Mouse (Mus musculus): ENCODE measurements around the gene Nrl.

Gene Nrl

DNA sequence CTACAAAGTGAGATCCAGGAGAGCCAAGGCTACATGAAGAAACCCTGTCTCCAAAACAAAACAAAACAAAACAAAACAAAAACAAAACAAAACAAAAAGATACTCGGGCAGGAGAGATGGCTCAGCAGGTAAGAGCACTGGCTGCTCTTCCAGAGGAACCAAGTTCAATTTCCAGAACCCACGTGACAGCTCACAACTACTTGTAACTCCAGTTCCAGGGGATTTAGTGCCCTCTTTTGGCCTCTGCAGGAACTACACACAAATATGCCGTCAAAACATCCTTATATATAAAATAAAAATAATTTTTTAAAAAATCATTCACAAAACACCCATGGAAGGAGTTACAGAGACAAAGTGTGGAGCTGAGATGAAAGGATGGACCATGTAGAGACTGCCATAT lies 3.2 kb upstream of the Nrl start:
- no peak for DNase-seq (ENCODE audit: low spot score in 2 of 2)

DNA sequence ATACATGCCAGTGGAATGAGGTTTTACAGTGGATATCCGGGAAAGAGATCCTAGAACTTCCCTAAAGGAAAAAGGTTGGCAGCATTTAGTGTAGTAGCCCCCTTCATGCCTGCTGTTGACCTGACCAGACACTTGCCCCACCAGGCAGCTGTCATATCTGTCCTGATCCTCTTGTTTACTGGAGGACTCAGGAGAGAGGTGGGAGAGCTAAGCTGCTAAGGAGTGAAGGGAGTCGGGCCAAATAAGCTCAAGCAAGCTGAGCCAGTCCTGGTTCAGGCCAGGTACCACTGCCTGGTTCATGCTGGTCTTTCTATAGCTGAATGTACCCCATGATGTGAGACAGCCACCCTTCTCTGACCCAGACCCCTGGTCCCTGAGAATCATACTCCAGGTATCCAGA lies 1.9 kb upstream of the Nrl start:
- no peak for DNase-seq (ENCODE audit: low spot score in 2 of 2)

DNA sequence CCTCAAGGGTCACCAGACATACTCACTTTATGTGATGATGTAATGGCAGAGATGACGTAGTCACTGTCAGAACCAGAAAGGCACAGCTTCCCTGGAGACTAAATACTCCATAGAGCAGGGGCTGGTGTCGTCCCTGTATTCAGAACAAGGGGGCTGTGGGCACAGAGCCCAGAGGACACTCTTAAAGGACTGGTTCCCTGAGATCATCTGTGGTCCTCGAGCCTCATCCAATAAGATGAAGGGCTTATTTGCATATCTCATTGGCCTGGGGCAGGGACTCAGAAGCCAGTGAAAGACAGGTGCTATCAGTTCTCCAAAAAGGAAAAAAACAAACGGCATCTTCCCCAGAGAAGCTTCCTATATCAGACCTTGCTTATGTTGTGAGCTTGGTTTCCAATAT lies 719 bp downstream of the Nrl start:
- no peak for DNase-seq (ENCODE audit: low spot score in 2 of 2)

DNA sequence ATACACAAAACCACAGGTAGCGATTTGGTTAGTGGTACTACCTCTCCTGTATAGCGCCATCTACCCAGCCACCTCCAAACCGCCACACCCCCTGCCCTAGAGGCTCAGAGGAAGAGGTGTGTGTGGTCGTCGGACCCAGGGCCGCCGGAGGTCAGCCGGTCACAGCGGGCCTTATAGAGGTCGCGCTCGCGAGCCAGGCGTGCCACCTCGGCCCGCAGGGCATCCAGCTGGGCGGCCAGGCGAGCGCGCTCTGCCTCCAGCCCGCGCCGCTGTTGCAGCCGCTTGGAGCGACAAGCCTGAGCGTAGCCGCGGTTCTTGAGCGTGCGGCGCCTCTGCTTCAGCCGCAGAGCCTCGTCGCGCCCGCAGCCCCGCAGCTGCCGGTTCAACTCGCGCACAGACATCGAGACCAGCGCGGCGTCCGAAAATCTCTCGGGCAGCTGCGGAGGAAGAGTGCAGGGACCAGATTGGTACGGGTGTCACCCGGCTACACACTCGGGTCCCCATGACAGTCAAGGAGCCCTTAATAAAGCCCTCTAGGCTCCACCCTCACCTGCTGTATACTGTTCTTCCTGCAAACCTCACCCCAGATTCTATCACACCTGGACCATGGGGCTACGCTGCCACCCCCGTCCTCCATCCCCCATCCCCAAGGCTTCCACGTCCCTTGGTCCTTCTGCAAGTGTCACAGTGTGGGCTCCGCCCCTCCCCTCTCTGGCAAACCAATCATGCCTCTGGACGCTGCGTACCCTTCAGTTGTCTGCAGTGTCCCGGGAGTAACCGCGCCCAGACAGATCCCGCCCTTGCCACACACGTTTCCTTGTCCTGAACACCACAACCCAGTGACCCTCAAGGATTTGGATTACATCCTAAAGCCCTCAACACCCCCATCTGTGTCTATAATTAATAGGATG lies 4.1 kb downstream of the Nrl start:
- DNase-seq (ENCODE audit: low spot score in 2 of 2): no peak

DNA sequence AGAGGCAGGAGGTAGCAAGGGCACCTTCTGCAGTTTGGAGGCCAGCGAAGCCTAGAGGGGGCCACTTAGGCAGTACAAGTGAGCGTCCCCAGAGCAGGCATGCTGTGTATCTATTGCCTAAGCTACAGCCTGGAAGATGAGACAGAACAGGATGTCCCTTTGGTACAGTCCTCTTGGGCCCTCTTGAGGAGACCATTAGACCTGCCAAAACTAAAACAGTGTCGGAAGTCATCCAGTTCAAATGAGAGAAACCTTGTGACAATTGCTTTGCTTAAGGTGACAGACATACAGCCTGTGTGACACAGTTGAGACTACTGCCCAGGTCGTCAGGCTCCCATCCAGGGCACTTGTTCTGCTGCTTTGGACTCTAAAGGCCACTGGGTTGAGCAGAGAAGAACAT lies 5.2 kb downstream of the Nrl start:
- no peak for DNase-seq (ENCODE audit: low spot score in 2 of 2)

DNA sequence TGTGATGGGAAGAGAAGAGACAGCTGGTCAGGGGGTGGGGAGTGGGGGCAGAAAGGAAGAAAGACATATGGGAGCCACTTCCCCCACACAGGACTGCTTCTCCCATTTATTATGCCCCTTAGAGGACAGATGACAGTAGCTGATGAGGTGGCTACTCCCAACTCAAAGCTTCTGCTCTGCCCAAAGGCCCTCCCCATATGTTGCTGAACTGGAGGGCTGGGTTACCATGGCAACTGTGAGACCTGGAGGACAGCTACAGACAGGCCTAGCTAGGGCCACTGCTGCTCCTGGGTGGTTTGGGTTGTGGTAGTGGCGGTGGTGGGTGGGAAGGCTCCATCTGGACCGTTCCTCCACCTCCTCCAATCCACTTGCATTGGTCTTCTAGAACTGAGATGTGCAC lies 5.9 kb downstream of the Nrl start:
- peak; percentile 23 to 48 for DNase-seq (ENCODE audit: low spot score in 2 of 2)

DNA sequence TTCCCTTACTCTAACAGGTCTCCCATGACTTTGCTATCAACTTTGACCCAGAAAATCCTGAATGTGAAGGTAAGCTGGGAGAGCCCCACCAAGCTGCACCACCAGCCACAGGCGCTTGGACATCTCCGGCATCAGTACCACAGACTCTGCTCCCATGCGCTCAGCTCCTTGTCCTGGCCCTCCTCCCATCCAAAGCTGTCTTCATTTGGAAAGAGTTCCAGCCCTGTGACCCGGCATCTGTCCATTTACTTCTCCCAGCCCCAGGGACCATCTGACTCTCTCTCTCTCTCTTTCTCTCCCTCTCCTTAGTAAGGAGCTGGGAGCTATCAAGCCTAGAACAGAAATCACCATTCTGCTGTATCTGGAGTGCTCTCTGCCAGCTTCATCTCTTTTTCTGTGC lies 8.9 kb downstream of the Nrl start:
- no peak for DNase-seq (ENCODE audit: low spot score in 2 of 2)

DNA sequence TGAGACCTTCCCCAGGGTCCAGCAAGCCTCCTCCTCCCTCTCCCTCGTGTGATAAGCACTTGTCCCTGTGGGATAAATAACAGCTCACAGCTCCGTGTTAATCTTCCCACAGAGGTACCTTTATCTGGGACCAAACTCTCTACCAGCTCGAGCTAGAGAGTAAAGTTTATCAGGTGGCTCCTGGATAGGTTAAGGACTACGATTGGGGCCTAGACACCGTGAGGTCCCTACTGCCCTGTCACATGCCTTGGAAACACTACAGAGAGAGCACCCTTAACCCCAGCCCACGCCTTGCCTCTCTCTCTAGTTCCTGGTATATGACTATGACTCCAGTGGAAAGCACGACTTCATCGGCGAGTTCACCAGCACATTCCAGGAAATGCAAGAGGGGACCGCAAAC lies 10.9 kb downstream of the Nrl start:
- no peak for DNase-seq (ENCODE audit: low spot score in 2 of 2)

DNA sequence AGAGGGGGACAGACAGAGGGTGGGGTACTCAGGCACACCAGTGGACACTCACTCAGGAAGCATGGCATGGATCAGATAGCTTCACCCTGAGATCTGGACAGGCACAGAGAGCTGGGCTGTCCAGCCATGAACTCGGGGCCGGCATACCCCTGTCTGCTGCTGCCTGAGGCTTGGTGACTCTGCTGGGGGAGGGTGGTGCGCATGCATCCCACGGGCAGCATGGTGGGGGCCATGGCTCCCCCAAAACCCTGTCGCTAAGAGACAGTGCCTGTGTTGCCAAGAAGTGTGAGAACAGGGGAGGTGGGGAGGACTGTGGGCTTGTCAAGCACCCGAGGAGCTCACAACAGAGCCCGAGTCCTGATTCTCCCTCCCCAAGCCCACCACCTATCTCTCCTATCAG lies 13.7 kb downstream of the Nrl start:
- peak; percentile 31 to 45 for DNase-seq (ENCODE audit: low spot score in 2 of 2)

DNA sequence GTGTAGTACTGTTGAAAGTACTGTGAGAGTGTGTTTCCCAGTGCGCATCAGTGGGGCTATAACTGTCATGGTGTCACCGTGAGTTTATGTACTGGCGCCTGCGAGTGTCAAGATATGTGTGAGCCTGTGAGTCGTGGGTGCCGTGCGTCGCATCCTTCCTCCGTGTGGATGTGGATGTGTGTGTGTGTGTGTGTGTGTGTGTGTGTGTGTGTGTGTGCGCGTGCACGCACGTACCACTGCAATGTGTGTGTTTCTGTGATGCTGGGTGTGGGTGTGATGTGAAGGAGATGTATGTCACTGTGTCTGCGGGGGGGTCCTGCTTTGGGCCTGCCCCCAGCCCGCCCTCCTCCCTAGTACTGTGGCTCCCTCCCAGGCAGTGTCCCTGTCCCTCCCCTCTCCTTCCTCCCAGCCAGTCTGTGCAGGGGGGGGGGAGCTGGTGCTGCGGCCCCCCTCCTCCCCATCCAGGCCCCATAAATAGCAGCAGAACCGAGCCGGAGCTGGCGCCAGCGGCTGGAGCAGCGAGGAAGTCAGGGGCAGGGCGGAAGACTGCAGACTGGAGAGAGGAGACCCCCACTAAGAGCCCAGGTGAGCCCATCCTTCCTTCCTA lies 14.6 kb downstream of the Nrl start, which contains the start of gene Cpne6:
Cpne6 (plus strand) TSS at position 321 of the 607 bp plus-strand sequence.
- DNase-seq (ENCODE audit: low spot score in 2 of 2): peak; percentile 24 to 40

DNA sequence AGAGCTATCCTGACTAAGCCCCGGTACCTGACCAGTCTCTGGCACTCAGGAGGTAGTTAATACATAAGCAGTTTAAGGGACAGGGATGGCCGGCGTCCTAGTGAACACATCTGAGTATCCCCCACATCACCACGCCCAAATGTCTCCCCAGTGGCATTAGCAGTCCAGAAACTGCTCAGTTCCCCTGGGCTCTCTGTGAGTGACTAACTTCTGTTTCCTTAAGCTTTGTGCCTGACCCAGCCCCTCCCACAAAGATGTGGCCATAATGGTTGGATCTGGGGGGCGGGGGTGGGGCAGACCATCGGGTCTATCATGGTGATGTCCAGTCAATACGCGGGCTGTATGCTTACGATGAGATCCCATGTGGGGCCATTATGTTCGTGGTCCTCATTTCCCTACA lies 15.2 kb downstream of the Nrl start:
- DNase-seq (ENCODE audit: low spot score in 2 of 2): no peak

DNA sequence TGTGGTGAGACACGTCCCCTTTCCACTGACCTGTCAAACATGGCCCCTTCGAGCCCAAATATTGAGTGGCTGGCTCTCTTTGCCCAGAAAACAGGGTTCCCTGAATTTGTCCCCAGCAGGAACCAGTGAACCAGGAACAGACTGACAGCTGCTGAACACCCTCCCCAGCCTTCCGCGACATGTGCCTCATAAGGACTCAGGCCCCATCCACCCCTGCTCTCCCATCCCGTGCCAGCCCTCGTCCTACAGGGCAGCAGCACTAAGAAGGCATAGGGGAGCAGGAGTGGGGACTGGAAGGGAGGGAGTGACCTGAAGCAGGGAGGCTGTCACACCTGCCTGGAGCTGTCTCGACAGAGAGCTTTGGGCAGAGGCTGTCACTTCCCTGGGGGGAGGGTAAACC lies 17.0 kb downstream of the Nrl start:
- no peak for DNase-seq (ENCODE audit: low spot score in 2 of 2)

DNA sequence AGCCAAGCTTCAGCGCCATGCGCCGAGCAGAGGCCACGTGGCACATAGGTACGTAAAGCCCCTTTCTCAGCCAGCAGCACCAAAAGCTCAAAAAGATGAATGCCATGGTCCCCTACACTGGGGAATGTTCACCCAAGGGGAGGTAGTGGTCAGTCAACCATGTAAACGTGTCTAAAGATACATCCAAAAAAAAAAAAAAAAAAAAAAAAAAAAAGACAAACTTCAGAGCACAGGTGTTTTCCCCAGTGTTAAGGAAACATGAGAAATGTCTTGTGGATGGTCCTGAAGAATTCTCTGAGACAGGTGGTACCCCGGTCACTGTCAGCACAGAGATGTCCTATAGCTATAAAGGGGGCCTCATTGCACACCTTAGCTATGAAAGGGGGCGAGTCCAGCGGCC lies 19.2 kb downstream of the Nrl start:
- DNase-seq (ENCODE audit: low spot score in 2 of 2): no peak

DNA sequence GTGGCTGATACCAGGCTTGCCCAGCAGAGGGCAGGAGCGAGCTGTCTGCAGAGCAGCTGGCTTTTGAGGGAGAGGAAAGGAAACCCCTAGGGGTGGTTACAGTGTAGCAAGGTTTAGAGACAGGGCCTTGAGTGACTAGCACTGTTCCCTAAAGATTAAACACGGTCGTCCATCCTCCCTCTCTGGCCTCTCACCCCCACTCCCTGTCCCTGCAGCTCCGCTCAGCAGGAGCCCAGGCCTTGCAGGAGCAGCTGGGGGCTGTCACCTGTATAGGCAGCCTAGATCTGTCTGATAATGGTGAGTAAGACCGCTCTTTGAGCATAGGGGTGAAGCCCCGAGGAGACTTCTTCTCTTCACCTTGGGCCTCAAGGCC lies 27.3 kb downstream of the Nrl start:
- peak; percentile 80 to 82 for DNase-seq (ENCODE audit: low spot score in 2 of 2)

DNA sequence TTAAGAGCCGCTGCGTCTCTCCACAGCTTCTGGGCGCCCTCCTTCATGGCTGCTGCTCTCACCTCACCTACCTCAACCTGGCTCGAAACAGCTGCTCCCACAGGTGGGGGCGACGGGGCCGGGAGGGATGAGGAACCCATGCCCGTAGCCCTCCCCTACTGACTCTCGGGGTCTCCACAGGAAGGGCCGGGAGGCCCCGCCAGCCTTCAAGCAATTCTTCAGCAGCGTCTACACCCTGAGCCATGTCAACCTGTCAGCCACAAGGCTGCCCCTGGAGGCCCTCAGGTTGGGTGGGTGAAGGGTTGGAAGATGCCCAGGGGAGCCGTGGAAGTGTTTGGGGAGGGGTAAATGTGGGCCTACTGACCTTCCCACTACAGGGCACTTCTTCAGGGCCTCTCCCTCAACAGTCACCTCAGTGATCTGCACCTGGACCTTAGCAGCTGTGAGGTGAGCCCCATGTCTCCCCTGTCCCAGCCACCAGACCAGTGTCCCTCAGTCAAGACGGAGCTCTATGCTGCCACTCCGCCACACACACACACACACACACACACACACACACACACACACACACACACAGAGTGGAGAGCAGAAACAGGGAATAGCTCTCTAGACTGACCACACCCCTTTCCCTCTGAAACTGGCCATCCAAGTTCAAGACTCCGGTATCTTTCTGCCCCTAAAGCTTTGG lies 27.9 kb downstream of the Nrl start:
- no peak for DNase-seq (ENCODE audit: low spot score in 2 of 2)

DNA sequence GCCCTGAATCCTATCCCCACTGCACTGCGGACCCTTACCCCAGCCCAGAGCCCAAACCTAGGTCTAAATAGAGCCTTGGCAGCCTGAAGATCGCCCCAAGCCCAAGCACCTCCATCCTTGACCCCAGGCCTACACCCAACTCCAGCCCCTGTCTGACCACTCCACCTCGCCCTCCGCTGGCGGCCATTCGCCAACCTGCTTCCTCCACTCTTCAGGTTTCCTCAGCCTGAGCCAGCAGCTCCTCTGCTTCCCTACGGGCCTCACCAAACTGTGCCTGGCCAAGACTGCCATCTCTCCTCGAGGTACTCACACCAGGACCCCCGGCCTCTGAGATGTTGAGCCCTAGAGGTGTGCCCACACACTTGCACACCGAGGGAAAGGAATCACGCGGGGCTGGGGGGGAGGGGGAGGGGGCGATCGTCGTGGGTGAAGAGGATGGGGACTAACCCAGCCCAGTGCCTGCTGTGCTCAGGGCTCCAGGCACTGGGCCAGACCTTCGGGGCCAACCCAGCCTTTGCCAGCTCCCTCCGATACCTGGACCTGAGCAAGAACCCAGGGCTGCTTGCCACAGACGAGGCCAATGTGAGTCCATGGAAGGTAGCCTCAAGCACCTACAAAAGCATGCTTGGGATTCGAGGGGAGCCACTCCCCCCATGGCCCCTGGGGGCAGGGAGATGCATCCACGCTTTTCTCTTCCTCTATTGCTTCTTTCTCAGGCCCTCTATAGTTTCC lies 29.1 kb downstream of the Nrl start:
- DNase-seq (ENCODE audit: low spot score in 2 of 2): no peak

DNA sequence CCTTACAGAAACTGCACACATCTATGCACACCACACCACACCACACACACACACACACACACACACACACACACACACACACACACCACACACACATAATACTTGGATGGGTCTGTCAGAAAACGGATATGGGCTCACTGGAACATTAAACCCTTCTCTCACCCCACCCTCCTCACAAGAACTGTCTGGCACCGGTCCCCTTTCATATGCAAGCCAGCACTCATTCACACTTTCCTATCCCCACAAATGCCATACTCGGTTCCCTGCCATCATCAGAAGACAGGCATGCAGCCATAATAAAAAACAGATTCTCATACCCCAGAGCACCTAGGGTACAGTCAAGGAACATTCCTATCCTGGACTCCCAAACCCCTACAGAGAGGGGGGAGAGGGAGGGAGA lies 32.7 kb downstream of the Nrl start:
- DNase-seq (ENCODE audit: low spot score in 2 of 2): no peak

DNA sequence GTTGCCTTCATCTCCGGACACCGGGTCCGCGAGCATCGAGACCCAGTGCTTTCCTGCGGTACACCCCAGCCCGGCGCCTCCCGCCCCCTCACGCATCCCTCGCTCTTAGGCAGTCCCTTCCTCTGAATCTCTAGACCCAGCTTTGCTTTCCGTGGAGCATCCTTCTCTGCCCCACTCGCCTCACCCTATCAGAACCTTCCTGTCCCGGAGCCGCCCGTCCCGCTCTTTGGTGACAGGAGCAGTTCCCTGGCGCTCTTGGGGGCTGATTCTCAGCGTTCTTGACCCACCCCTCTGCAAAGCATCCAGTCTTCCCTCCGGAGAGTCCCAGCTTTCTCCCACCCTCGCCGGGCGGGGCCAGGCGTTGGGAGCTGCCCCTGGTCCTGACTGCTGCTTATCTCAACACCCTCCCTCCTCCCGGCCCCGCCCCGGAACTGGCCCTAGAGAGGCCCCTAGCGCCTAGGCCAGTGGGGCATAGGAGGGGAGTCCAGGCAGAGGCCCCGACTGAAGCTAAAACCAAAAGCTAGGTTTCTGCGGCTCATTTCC lies 33.4 kb downstream of the Nrl start:
- peak; percentile 41 to 44 for DNase-seq (ENCODE audit: low spot score in 2 of 2)

DNA sequence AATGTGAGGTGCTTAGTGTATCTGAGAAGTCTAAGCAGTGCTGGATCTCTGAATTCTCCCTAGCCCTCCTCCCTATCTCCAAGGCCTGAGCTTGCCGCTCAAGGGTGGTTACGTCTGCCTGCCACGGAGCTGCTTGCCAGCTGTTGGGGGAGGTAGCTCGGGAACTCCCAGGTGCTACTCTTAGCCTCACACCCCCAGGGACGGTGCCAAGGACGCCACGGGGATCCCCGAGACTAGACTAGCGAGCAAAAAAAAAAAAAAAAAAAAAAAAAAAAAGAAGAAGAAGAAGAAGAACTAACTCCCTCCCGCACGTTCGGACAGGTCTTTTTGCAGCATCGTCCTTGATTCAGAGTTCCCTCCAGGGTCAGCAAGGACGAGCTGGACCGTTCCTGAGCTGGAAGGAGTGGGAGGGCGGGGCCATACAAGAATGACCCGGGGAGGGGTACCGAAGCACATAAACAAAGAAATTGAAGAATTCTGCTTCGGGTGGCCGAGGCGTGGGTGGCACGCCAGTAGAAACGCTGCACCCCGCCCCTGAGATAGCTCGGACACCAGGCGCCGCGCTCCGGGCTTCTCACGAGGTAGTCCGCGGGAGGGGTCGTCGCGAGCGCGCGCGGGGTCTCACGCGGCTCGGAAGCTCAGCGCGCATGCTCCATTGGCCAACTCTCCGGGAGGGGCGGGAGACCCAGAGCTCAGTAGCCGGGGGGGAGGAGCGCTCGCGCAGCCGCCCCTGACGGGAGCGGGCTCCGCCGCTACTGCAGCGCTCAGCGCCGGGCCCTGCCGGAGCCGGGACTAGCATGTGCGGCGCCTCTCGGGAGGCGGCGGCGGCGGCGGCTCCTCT lies 34.2 kb downstream of the Nrl start, which contains the start of gene Carmil3:
Carmil3 (plus strand) TSS at position 291 of the 841 bp plus-strand sequence.
- peak; percentile 64 to 72 for DNase-seq (ENCODE audit: low spot score in 2 of 2)

DNA sequence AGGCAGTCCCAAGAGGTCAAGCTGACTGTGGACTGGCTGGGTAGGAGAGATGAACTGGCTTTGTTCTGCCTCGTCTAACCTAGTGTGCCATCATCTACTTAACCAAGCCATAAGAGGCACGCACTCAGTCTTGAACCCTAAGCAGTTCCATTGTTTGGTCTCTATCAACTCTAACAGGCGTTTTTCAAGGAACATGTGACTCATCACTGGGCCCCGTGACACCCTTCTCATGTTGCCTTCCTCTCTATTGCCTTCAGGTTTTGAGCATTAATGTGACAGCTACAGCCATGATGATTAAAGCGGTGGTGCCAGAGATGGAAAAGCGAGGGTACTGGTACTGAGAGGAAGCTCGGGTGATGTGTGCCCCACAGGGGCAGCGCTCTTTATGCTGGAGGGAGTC lies 37.9 kb downstream of the Nrl start:
- no peak for DNase-seq (ENCODE audit: low spot score in 2 of 2)
